Mouse (Mus musculus): ENCODE results near the gene Vmn1r181.

DNA sequence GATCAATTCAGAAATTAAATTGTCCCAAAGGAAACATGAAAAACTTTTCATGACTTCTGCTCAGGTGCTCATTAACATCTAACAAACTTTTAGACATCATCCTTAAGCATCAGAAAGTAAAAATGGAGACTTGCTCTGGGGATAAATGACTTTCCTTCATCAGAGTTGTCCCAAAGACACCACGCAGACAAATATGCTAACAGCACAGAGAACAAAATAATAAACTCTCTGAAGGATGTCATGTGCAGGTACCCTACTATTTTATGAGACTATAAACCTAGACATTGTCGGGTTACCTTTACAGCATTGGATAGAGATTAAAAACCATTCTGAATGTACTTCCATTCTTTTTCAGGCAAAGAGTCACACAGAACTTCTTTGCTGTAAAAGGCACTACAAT, 27.0 kb downstream of the Vmn1r181 start, which contains the start of gene V1rd19:
- TF ChIP-seq GATA1 (IDR thresholded peaks at IDR 0.05; ENCODE audit: borderline replicate concordance, low read length) (no peak), FLI1 (IDR thresholded peaks at IDR 0.05; ENCODE audit: low read length) (no peak)
